Mouse (Mus musculus) hindbrain, postnatal 0 days (tissue): ENCODE results near the gene Rinl. TPM values are rescaled to one million over a fixed set of nuclear protein-coding genes. Genes with fewer than 3 reads are reported as not detected.

Source experiments
- ATAC-seq: fragments of 200-750 bp; cut with Nextera tagmentation; 2 replicates; pipeline ENCODE4 v1.8.0; 2017; ENCODE audit warnings: mild to moderate bottlenecking, moderate TSS enrichment, moderate library complexity
- DNase-seq: peaks from one replicate; pipeline ENCODE4 v3.0.0-alpha.2; 2015; ENCODE audit warnings: low spot score
- H3K27ac ChIP-seq: fragments of 300-500 bp; sonication (generic); 2 replicates; pipeline ENCODE4 v1.5.1; 2014; ENCODE audit warnings: mild to moderate bottlenecking
- H3K27me3 ChIP-seq: fragments of 300-500 bp; sonication (generic); 2 replicates; pipeline ENCODE4 v1.6.1; 2014; ENCODE audit warnings: low read length, mixed read lengths; ENCODE audit not compliant: insufficient read depth
- H3K36me3 ChIP-seq: fragments of 300-500 bp; sonication (generic); 2 replicates; pipeline ENCODE4 v1.6.1; 2014; ENCODE audit warnings: low read length, mixed read lengths; ENCODE audit not compliant: insufficient read depth
- H3K4me1 ChIP-seq: fragments of 300-500 bp; sonication (generic); 2 replicates; pipeline ENCODE4 v1.6.1; 2014; ENCODE audit warnings: antibody characterized with exemption, low read length, mixed read lengths; ENCODE audit not compliant: insufficient read depth
- H3K4me2 ChIP-seq: fragments of 300-500 bp; sonication (generic); 2 replicates; pipeline ENCODE4 v1.6.1; 2014; ENCODE audit warnings: low read depth, mild to moderate bottlenecking, low read length, moderate library complexity, mixed read lengths
- H3K4me3 ChIP-seq: fragments of 300-500 bp; sonication (generic); 2 replicates; pipeline ENCODE4 v1.5.1; 2014; ENCODE audit warnings: low read length
- H3K9ac ChIP-seq: fragments of 300-500 bp; sonication (generic); replicated peaks from 2 replicates; pipeline ENCODE4 v1.6.1; 2014; ENCODE audit warnings: mild to moderate bottlenecking, low read length, moderate library complexity, mixed read lengths
- H3K9me3 ChIP-seq: fragments of 300-500 bp; sonication (generic); 2 replicates; pipeline ENCODE4 v1.6.1; 2016; ENCODE audit warnings: low read length, mixed read lengths
- CTCF ChIP-seq: IDR thresholded peaks from 2 replicates; pipeline ENCODE4 v1.5.1; 2016; ENCODE audit warnings: antibody characterized with exemption, control low read depth, low read depth
- WGBS: fragments of 180-500 bp; shearing (Covaris S2); extraction: QIAGEN DNeasy Blood & Tissue Kit; methylation state at CpG from one replicate; pipeline ENCODE4 v1.1.7; 2014; 5-methylcytosine and 5-hydroxymethylcytosine counted together
- polyA plus RNA-seq: library from polyadenylated mRNA; unstranded; fragments of >200 nt; fragmentation: Nextera tagmentation; extraction: Ambion mirVana; gene quantifications from 2 replicates; pipeline ENCODE4 v1.2.1, GENCODE M21; 2015
- total RNA-seq: library from RNA; depleted of rRNA; stranded (reverse); fragments of >200 nt; gene quantifications from 2 replicates; pipeline ENCODE4 v1.2.3, GENCODE M21; 2014

Rinl gene
- total and polyA plus RNA-seq, 2 experiments from 2014 or later: 1.2 to 1.4 TPM

DNA sequence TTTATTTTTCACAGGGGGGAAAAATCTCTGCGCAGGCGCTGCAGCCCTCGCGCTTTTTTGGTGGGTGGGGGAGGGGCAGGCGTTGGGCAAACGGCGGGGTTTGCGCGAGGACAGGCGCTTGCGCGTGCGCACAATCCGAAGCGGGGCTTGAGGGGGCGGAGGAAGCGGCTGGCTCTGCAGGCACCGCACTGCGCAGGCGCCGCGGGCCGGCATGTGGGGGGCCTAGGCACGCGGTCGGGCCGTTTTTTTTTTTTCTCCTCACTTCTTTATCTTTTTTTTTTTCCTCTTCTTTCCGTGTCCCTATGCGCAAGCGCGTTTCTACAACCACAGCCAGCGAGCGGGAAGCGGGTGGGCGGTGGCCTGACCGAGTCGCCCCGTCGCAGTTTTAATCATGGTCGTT, 22.5 kb downstream of the Rinl start:
- peak overlapping the region; percentile 77 for H3K4me2 ChIP-seq
- H3K4me1 ChIP-seq: peaks cover 16% of the 10 kb centered on the region
- peaks cover 30% of the 10 kb centered on the region for H3K36me3 ChIP-seq
- peak overlapping the region; percentile 76 for H3K4me3 ChIP-seq
- under 1% methylated on average over 40 of the region's 40 CpGs for WGBS
- H3K9ac ChIP-seq: peak overlapping the region; percentile 92
- H3K27ac ChIP-seq: peak overlapping the region; percentile 99
- no peaks in the 10 kb centered on the region for H3K27me3 ChIP-seq
- no peak for TF ChIP-seq CTCF
- no peaks in the 10 kb centered on the region for H3K9me3 ChIP-seq
- ATAC-seq (peak; percentile 13; the same call in 1 of the 2 replicates), DNase-seq (peak; percentile 98)

DNA sequence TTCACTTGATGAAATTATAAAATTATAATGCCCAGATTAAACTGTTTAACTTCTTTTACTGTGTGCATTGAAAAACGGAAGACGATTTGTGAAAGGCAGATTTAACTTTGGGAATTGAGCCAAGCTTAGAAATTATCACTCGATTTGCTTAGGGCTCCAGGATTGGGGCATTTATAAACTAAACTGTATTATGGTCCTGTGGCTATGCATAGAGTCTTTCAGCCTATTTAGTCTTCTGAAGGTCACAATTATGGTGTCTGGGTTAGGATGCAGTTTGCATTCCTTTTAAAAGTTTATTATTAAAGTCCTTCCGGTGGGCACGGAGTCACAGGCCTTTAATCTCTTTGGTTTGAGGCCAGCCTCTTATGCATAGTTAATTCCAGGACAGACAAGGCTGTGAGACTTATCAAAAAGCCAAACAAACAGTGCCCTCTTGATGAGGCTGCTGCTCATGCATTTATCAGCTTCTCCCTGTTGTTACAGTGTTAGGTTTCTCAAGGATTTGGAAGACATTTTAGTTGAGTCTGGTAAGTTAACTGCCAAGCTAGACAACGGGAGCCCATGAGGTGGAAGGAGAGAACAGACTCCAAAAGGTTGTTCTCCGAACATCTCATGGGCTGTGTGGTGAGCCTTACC, 23.0 kb downstream of the Rinl start:
- Histone ChIP-seq H3K4me2 (peak overlapping the region; percentile 77), H3K36me3 (peaks cover 34% of the 10 kb centered on the region), H3K27me3 (no peaks in the 10 kb centered on the region), H3K4me1 (peaks cover 16% of the 10 kb centered on the region), H3K4me3 (peak overlapping the region; percentile 76), H3K9me3 (no peaks in the 10 kb centered on the region), H3K27ac (peak overlapping the region; percentile 99; the same call in 1 of the 2 replicates), H3K9ac (peak overlapping the region; percentile 92)
- WGBS: 8% methylated on average over 7 of the region's 7 CpGs
- TF ChIP-seq CTCF: no peak
- DNase-seq (no peak), ATAC-seq (no peak)

DNA sequence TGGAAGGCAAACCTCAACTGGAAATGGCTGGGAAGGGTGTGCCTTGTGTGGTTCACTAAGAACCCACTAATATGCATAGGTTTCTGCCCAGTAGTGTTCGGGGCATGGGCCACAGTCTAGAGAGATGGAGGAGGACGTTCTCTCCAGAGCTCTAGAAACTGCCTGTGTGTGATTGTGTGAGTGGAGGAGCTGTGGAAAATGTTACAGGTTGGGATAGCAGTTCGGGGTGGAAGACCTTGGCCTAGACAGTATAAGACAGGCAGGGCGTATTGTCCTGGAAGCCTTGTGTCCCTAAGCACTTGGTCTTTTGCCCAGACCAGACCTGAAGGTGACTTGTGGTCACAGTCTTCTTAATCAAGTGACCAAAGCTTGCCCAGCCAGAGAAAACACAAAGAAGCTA, 23.7 kb downstream of the Rinl start:
- H3K27ac ChIP-seq: no peak overlapping the region
- H3K4me2 ChIP-seq: peak overlapping the region; percentile 77
- 62% methylated on average over 4 of the region's 4 CpGs for WGBS

DNA sequence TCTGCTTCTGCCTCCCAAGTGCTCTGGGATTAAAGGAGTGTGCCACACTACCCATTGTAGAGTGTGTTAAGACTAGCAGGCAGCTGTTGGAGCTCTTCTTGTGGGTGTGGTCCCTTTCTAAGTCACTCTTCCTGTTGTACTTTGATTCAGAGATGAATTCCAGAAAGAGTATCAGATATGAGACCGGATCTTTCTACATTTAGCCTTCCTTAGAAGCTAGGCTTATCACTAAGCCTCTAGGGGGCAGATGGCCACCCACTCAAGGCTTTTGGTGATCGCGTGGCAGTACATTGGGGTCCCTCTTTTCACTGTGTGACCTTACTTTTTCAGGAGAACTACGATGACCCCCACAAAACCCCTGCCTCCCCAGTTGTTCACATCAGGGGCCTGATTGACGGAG, 24.2 kb downstream of the Rinl start:
- no peaks in the 10 kb centered on the region for H3K9me3 ChIP-seq
- TF ChIP-seq CTCF: peak; percentile 42; the same call in 1 of the 2 replicates
- H3K9ac ChIP-seq: no peak overlapping the region
- peaks cover 12% of the 10 kb centered on the region for H3K4me1 ChIP-seq
- H3K4me2 ChIP-seq: peak overlapping the region; percentile 77
- DNase-seq (no peak), ATAC-seq (no peak)
- WGBS: 76% methylated on average over 5 of the region's 5 CpGs
- no peak overlapping the region for H3K27ac ChIP-seq
- peaks cover 45% of the 10 kb centered on the region for H3K36me3 ChIP-seq
- H3K4me3 ChIP-seq: no peak overlapping the region
- no peaks in the 10 kb centered on the region for H3K27me3 ChIP-seq

More for the DNA sequence above, 23.7 kb downstream of the Rinl start:
- H3K9ac ChIP-seq: peak overlapping the region; percentile 92; the same call in 1 of the 2 replicates
- no peak for DNase-seq
- ATAC-seq: no peak
- H3K4me3 ChIP-seq: peak overlapping the region; percentile 76
- TF ChIP-seq CTCF: no peak
- no peaks in the 10 kb centered on the region for H3K9me3 ChIP-seq
- peaks cover 16% of the 10 kb centered on the region for H3K4me1 ChIP-seq
- H3K27me3 ChIP-seq: no peaks in the 10 kb centered on the region
- peaks cover 40% of the 10 kb centered on the region for H3K36me3 ChIP-seq

DNA sequence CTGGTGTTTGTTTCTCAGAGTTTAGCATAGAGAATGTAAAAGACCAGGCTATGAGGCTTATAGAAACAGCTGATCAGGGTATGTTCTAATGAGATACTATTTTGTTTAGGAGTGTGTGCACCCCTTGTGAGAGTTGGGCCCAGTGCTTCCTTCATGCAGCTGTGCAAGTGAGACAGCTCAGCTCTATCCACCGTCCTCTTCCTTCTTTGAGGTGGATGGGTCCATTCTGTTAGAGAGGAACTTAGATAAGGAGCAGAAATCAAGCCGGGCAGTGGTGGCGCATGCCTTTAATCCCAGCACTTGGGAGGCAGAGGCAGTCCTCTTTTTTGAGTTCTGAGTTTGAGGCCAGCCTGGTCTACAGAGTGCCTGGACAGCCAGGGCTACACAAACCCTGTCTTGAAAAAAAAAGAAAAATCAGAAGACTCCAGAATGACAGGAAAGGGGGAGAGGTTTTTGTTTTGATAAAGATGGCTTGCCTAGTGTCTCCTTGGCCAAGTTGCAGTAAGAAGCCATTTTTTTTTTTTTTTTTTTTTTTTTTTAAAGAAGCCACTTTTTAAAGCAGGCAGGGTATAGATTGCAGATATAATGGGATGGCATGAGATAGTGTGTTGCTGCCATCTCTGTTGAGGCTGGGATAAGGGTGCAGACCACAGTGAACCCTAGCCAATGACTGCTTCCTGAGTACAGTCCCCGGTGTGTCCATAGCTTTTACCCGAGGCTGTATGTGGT, 25.7 kb downstream of the Rinl start:
- ATAC-seq (no peak), DNase-seq (no peak)
- Histone ChIP-seq H3K4me2 (no peak overlapping the region), H3K4me1 (peaks cover 10% of the 10 kb centered on the region), H3K27me3 (no peaks in the 10 kb centered on the region), H3K9me3 (no peaks in the 10 kb centered on the region), H3K27ac (no peak overlapping the region), H3K36me3 (peaks cover 52% of the 10 kb centered on the region), H3K9ac (no peak overlapping the region), H3K4me3 (no peak overlapping the region)
- no peak for TF ChIP-seq CTCF
- 89% methylated on average over 5 of the region's 5 CpGs for WGBS

DNA sequence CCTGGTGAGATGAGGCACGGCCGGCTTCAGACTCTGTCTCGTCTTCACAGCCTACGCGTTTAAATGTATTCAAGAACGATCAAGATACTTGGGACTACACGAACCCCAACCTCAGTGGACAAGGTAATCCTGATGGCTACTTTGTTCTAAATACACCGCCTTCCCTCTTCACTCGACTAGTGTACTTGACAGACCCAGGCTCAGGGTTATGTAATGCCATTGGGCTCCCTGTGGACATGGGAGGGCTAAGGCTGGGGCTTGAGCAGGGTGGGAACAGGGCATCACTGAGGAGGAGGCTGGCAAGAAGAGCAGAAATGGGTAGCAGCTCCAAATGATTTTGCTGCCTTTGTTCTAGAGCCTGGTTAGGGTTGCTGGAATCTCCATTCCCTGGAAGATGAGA, 26.5 kb downstream of the Rinl start:
- 88% methylated on average over 9 of the region's 9 CpGs for WGBS
- no peak overlapping the region for H3K4me3 ChIP-seq
- no peak overlapping the region for H3K27ac ChIP-seq
- H3K9ac ChIP-seq: no peak overlapping the region
- no peak overlapping the region for H3K4me2 ChIP-seq
- peaks cover 60% of the 10 kb centered on the region for H3K36me3 ChIP-seq
- no peaks in the 10 kb centered on the region for H3K9me3 ChIP-seq
- H3K27me3 ChIP-seq: no peaks in the 10 kb centered on the region
- H3K4me1 ChIP-seq: peaks cover 10% of the 10 kb centered on the region
- ATAC-seq (no peak), DNase-seq (no peak)
- no peak for TF ChIP-seq CTCF

DNA sequence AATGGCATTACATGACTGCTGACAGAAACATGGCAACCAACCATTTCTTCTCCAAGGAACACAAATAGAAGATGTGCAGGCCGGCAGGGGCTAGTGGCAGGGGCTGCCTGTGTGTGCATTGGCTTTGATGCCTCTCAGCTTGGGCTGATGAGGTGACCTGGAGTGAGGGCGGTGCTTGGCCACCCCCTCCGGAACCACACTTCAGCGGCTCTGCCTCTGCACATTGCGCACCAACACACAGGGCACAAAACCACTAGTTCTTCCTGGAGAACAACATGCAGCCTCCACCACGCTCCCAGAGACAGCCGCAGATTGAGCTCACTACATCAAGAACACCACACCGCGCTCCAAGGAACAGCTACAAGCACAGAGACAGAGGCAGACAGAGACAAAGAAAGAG, 27.4 kb downstream of the Rinl start:
- no peak for TF ChIP-seq CTCF
- H3K9me3 ChIP-seq: no peaks in the 10 kb centered on the region
- 75% methylated on average over 9 of the region's 9 CpGs for WGBS
- H3K9ac ChIP-seq: no peak overlapping the region
- H3K27ac ChIP-seq: no peak overlapping the region
- H3K4me1 ChIP-seq: peaks cover 12% of the 10 kb centered on the region
- H3K4me2 ChIP-seq: no peak overlapping the region
- H3K4me3 ChIP-seq: no peak overlapping the region
- no peaks in the 10 kb centered on the region for H3K27me3 ChIP-seq
- DNase-seq (no peak), ATAC-seq (no peak)
- peaks cover 68% of the 10 kb centered on the region for H3K36me3 ChIP-seq
